Mouse (Mus musculus): ENCODE measurements at regions not wholly inside any gene's neighbourhood (a gene's known extent, or its start where the extent isn't known, plus 50 kb on each side); places are given as distances from the start of the nearest gene placed in this dataset.

DNA sequence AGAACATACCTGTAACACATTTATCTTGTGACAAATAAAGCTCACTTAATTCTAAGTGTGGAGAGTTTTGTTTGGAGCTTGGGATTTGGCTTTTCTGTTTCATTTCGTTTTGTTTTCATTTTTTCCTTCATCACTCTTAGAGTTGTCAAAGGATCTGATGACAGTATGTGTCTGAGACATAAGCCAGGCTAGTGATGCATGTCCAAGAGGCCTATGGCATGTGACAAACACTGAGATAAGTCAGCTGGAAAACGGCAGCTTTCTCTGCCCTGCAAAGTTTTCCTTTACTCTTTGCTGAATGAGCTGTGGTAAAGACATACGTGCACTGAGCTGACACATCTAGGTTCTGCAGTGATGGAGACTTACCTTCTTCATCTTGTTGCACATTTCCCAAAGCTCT, 58.3 kb upstream of the Nampt start:
- Histone ChIP-seq H3K9me3 (replicated peaks) (no peaks in the 10 kb centered on the region), H3K4me2 (no peak overlapping the region), H3K4me1 (no peaks in the 10 kb centered on the region; the same call in 1 of the 2 replicates), H3K4me3 (replicated peaks) (no peak overlapping the region), H3K36me3 (no peaks in the 10 kb centered on the region), H3K9ac (replicated peaks) (no peak overlapping the region), H3K27me3 (replicated peaks) (no peaks in the 10 kb centered on the region), H3K27ac (replicated peaks) (no peak overlapping the region)
- ATAC-seq (ENCODE audit: low FRiP score) = no peak
- WGBS = 70% methylated on average over 3 of the region's 3 CpGs

GRCm38 (mm10) chr12:32764271-32764670, 55.1 kb upstream of the Nampt start:
- H3K27ac ChIP-seq (replicated peaks) = no peak overlapping the region
- no peaks in the 10 kb centered on the region for H3K4me1 ChIP-seq
- no peak overlapping the region for H3K4me3 ChIP-seq (replicated peaks)
- ATAC-seq (ENCODE audit: low FRiP score) = no peak
- H3K36me3 ChIP-seq = no peaks in the 10 kb centered on the region
- H3K4me2 ChIP-seq = no peak overlapping the region
- 85% methylated on average over 3 of the region's 3 CpGs for WGBS
- H3K9ac ChIP-seq (replicated peaks) = no peak overlapping the region
- no peaks in the 10 kb centered on the region for H3K27me3 ChIP-seq (replicated peaks)
- H3K9me3 ChIP-seq (replicated peaks) = no peaks in the 10 kb centered on the region

DNA sequence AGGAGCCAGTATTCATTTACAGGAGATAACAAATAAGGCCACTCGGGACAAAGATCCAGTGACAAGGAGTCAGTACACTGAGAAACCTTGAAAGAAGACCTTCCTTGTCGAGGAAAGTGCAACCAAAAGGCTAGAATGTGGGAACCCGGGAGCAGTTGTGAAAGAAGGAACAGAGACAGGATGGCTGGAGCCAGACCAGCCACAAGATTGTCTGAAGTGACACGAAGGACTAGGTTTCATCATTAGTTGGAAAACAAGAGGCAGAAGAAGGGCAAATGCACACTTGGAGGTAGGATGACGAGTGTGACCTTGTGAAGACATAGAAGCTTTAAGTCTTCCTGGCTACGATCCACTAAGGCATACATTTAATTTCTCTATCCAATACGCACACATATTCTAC, 54.6 kb upstream of the Nampt start:
- Histone ChIP-seq H3K4me3 (replicated peaks) (no peak overlapping the region), H3K9me3 (replicated peaks) (no peaks in the 10 kb centered on the region), H3K4me1 (no peaks in the 10 kb centered on the region), H3K36me3 (no peaks in the 10 kb centered on the region), H3K4me2 (no peak overlapping the region), H3K27me3 (replicated peaks) (no peaks in the 10 kb centered on the region), H3K9ac (replicated peaks) (no peak overlapping the region), H3K27ac (replicated peaks) (no peak overlapping the region)
- 89% methylated on average over 7 of the region's 7 CpGs for WGBS
- ATAC-seq (ENCODE audit: low FRiP score) = no peak

GRCm38 (mm10) chr12:32765861-32766260, 53.5 kb upstream of the Nampt start:
- no peaks in the 10 kb centered on the region for H3K36me3 ChIP-seq
- H3K27ac ChIP-seq (replicated peaks) = no peak overlapping the region
- no peaks in the 10 kb centered on the region for H3K9me3 ChIP-seq (replicated peaks)
- no peak for ATAC-seq (ENCODE audit: low FRiP score)
- H3K4me2 ChIP-seq = no peak overlapping the region
- no peak overlapping the region for H3K9ac ChIP-seq (replicated peaks)
- no peak overlapping the region for H3K4me3 ChIP-seq (replicated peaks)
- H3K27me3 ChIP-seq (replicated peaks) = no peaks in the 10 kb centered on the region
- H3K4me1 ChIP-seq = no peaks in the 10 kb centered on the region

DNA sequence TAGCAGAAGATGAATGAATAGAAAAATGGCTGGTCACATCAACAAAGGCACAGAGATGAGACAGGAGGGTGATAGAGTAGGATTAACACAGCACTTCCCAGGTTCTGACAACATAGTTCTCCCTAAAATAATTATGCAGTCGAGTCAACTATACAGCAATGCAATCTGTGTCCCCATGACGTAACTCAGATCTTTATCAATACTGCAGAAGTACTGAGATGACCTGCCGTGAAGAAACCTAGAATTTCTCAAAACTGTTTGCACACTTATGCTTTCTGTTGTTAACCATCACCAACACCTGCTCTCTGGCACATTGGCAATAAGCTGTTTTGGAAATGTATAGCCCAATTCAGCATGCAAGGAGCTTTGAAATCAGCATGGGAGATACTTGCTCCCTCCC, 52.8 kb upstream of the Nampt start:
- H3K9me3 ChIP-seq (replicated peaks) = no peaks in the 10 kb centered on the region
- H3K9ac ChIP-seq (replicated peaks) = no peak overlapping the region
- ATAC-seq (ENCODE audit: low FRiP score) = no peak
- WGBS = 84% methylated on average over 3 of the region's 3 CpGs
- no peaks in the 10 kb centered on the region for H3K36me3 ChIP-seq
- H3K4me1 ChIP-seq = no peaks in the 10 kb centered on the region
- no peak overlapping the region for H3K27ac ChIP-seq (replicated peaks)
- no peaks in the 10 kb centered on the region for H3K27me3 ChIP-seq (replicated peaks)
- no peak overlapping the region for H3K4me2 ChIP-seq
- H3K4me3 ChIP-seq (replicated peaks) = no peak overlapping the region

DNA sequence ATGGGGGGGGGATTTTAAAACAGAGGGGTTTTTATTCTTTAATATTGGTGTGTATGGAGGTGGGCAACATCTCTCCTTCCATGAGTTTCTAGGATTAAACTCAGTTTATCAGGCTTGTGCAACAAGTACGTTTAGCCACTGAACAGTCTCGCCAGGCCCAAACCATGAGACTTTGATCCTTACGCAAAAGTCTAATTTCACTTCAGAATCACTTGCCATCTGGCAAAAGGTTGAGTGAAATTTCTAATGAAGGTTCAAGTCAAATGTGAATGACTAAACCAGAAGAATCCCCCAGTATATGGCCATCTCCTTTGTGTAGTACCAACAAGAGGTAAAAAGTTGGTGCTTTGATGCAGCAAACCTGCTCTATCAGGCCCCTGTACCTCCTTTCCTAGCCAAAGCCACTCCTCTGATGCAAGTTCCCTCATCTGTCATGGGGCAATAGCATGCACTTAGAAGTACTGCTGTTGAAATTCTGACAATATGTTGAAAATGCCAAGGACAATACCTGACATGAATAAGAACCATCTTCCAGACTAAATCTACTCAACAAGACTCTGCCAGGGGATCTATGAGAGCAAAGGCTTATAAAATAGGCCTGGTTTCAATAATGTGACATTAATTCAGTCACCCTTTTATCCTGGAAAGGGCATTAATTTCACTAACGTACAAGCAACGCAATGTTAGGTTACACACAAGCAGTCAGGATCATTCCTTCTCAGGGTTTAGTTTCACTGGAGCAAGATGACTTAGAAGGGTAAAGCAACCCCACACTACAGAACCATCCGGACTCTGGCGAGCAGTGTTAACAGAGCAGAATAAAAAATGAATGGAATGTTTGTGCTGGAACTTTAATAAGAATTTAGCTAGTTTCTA, 51.9 kb upstream of the Nampt start:
- H3K27me3 ChIP-seq (replicated peaks) = no peaks in the 10 kb centered on the region
- no peak overlapping the region for H3K9ac ChIP-seq (replicated peaks)
- H3K27ac ChIP-seq (replicated peaks) = no peak overlapping the region
- no peak overlapping the region for H3K4me3 ChIP-seq (replicated peaks)
- H3K9me3 ChIP-seq (replicated peaks) = no peaks in the 10 kb centered on the region
- 93% methylated on average over 7 of the region's 7 CpGs for WGBS
- H3K4me1 ChIP-seq = no peaks in the 10 kb centered on the region
- no peak for ATAC-seq (ENCODE audit: low FRiP score)
- H3K36me3 ChIP-seq = no peaks in the 10 kb centered on the region
- no peak overlapping the region for H3K4me2 ChIP-seq

DNA sequence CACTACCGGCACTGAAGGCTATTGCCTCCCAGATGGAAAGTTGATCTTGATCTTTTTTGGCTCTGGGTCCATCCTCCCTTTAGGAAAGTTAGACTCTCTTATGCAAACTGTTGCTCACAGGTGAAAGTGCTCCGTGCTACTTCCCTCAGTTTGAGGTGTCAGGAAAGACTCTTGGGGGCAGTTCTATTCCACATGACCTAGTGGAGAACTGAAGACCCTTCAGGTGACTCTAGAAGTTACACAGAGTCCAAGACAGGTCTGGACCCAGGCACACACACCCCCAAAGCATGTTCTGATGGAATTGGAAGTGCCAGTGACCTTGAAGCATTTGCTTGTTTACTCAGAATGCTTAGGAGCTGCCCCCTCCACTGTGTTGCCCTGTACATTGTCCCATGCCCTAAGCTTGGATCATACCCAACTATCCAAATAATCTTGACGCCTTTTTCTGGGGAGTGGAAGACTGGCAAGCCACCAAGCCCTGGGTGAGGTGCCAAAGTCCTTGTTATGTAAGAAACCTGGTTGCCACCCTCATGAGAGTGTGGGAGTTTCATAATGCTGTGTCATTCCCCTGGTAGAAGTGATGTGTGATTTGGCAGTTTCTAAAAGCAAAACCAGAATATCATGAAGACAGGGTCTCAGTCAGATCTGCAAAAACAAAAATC, 51.1 kb upstream of the Nampt start:
- Histone ChIP-seq H3K9ac (replicated peaks) (no peak overlapping the region), H3K4me1 (no peaks in the 10 kb centered on the region), H3K4me2 (no peak overlapping the region), H3K9me3 (replicated peaks) (no peaks in the 10 kb centered on the region), H3K4me3 (replicated peaks) (no peak overlapping the region), H3K36me3 (no peaks in the 10 kb centered on the region), H3K27ac (replicated peaks) (no peak overlapping the region), H3K27me3 (replicated peaks) (no peaks in the 10 kb centered on the region)
- WGBS = 85% methylated on average over 3 of the region's 3 CpGs
- ATAC-seq (ENCODE audit: low FRiP score) = no peak

- ATAC-seq (ENCODE audit: low FRiP score) = no peak
- H3K4me1 ChIP-seq = no peaks in the 10 kb centered on the region
- H3K4me3 ChIP-seq (replicated peaks) = no peak overlapping the region
- no peak overlapping the region for H3K9ac ChIP-seq (replicated peaks)
- H3K27me3 ChIP-seq (replicated peaks) = no peaks in the 10 kb centered on the region
- no peak overlapping the region for H3K4me2 ChIP-seq
- no peak overlapping the region for H3K27ac ChIP-seq (replicated peaks)
- no peaks in the 10 kb centered on the region for H3K9me3 ChIP-seq (replicated peaks)
- no peaks in the 10 kb centered on the region for H3K36me3 ChIP-seq
- 77% methylated on average over 3 of the region's 3 CpGs for whole genome bisulfite sequencing
These were observed 50.4 kb upstream of the Nampt start for GRCm38 (mm10) chr12:32768744-32769535.

All from neural tube, embryonic 15.5 days (tissue).